Mouse (Mus musculus) Patski (cell line): ENCODE data around the gene Snx21. TPM values are rescaled to one million over a fixed set of nuclear protein-coding genes. Genes with fewer than 3 reads are reported as not detected.

ENCODE experiments used
- ATAC-seq: fragments of 100-300 bp; one replicate; pipeline ENCODE4 v1.8.0; 2021
- CTCF ChIA-PET: fragments of 350-600 bp; sonication (Branson Sonifier 250); formaldehyde crosslinking; loops from one replicate; lab custom pipeline; 2022; ENCODE audit warnings: inconsistent platforms; lab: Charles Lee
- POLR2A ChIA-PET: fragments of 350-600 bp; sonication (Branson Sonifier 250); formaldehyde crosslinking; loops from one replicate; lab custom pipeline; 2022; ENCODE audit warnings: antibody characterized with exemption, inconsistent platforms; lab: Charles Lee
- DNase-seq: peaks from one replicate; pipeline ENCODE4 v3.0.0-alpha.2; 2011; ENCODE audit warnings: low read depth, low spot score
- H3K27me3 ChIP-seq: fragments of 371-371 bp; one replicate; pipeline ENCODE4 v1.5.1; 2021
- CTCF ChIP-seq: fragments of 100-300 bp; IDR thresholded peaks from one replicate; pipeline ENCODE4 v1.5.1; 2021
- in situ Hi-C: fragments of 300-500 bp; cut with MboI; formaldehyde crosslinking; loops from 3 replicates; pipeline ENCODE4 v1.11.1; 2018; ENCODE audit warnings: low pct_unique_long_range_greater_than_20kb, mixed read lengths
- polyA plus RNA-seq: library from polyadenylated mRNA; unstranded; gene quantifications from one replicate; pipeline ENCODE4 v1.2.3, GENCODE M21; 2021

Gene Snx21
- polyA plus RNA-seq, 1 experiment from 2014 or later = 50.3 TPM

DNA sequence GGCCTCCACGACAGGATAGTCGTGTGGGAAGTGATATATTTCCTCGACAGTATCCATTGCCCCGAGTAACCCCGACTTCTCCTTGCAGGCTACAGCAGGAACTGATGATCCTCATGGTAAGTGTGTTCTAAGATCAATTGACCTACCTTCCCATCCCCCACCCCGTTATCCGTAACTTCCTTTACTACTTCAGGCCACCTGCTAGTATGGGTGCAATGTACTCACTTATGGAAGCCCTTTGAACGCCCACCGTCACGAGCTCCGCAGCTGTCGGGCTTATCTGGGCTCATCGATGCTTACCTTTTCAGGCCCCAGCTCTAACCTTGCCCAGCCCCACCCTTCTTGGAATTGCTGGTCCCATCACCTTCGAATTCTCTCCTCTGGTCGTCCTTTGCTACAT lies 15.3 kb upstream of the Snx21 start:
- TF ChIP-seq CTCF = no peak
- no peaks in the 10 kb centered on the region for H3K27me3 ChIP-seq
- ATAC-seq = no peak
- DNase-seq = no peak
- in situ Hi-C loops = no loop called here
- POLR2A ChIA-PET = interaction anchor here (1.1 kb wide), 1 partner anchor 24 kb away, joined by 3 read pairs; no protein-coding TSS in a partner anchor
- CTCF ChIA-PET = no interaction called here

DNA sequence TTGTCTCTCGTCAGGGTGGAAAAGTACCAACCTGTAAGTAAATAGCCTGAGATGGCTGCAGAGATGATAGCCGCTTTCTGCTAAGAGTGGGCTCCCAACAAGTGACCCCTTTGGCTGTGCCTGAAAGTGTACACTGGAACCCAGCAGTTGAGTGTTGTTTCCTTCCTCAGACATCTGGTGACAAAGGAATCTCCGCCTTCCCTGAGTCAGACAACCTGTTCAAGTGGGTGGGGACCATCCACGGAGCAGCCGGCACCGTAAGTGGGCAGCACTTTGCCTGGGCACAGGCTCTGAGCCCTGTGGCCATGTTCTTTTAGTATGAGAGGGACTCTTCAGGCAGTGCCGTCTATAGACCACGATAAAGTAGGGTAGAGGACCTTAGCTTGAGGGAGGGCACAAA lies 14.5 kb upstream of the Snx21 start:
- in situ Hi-C loops = no loop called here
- ATAC-seq = no peak
- no peaks in the 10 kb centered on the region for H3K27me3 ChIP-seq
- ChIA-PET CTCF (no interaction called here), POLR2A (interaction anchor here (1.8 kb wide), 1 partner anchor 22 kb away, joined by 5 read pairs; no protein-coding TSS in a partner anchor)
- TF ChIP-seq CTCF = no peak
- no peak for DNase-seq

DNA sequence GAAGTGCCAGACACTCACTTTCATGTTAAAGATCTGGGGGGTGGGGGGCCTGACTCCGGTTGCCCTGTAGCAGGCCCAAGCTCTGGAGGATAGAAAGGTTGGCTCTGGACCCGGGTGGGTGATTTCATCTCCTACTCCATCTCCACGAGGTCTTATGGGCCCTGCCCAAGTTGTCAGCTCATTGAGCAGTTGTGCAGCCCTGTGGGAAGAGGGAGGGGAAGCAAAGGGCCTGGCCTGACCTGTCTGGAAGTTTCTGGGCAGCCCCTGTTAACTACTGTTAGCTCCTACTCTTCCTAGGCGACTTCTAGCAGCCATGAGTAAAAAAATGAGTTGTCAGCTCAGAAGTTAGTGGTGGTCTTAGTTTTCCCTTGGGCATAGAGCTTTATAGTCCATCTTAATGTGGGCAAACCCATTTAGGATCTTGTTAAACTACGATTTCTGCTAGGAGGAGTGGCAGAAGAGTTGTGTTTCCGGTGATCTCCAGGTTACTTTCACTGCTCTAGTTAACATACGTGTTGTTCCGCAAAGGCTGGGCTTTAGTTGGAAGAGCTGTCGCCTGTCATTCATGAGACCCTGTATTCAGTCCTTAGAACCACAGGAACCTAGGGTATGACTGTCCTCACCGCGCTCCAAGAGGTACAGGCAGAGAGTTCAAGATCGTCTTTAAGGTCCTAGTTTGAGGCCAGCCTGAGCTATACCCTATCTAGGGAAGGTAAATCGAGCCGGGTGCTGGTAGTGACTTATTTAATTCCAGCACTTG lies 12.2 kb upstream of the Snx21 start:
- DNase-seq = no peak
- H3K27me3 ChIP-seq = no peaks in the 10 kb centered on the region
- in situ Hi-C loops = no loop called here
- POLR2A ChIA-PET = no interaction called here
- CTCF ChIA-PET = interaction anchor here (1.0 to 1.6 kb wide), 3 partner anchors 11 to 21 kb away, joined by 3 to 9 read pairs (median 4); no protein-coding TSS in a partner anchor
- ATAC-seq = no peak
- TF ChIP-seq CTCF = no peak

DNA sequence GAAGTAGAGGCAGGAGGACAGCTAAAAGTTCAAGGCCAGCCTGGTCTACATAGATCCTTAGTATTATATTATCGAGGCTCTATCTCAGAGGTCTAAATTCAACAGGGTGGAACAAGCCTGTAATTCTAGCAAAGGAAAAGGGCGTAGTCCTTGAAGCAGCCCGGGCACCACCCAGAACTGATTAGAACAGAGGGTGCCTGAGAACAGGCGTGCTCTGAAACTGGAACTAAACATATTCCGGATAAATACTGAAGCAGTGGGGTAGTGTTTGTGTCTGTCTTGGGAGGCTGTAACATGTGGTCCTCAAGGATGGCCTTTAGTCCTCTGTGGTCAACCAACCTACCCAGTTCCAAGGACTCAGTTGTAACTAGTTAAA lies 11.6 kb upstream of the Snx21 start:
- TF ChIP-seq CTCF = no peak
- no peak for DNase-seq
- no peaks in the 10 kb centered on the region for H3K27me3 ChIP-seq
- POLR2A ChIA-PET = no interaction called here
- in situ Hi-C loops = no loop called here
- ATAC-seq = no peak
- CTCF ChIA-PET = interaction anchor here (1.0 to 1.6 kb wide), 2 partner anchors 10 to 20 kb away, joined by 3 to 9 read pairs; no protein-coding TSS in a partner anchor

DNA sequence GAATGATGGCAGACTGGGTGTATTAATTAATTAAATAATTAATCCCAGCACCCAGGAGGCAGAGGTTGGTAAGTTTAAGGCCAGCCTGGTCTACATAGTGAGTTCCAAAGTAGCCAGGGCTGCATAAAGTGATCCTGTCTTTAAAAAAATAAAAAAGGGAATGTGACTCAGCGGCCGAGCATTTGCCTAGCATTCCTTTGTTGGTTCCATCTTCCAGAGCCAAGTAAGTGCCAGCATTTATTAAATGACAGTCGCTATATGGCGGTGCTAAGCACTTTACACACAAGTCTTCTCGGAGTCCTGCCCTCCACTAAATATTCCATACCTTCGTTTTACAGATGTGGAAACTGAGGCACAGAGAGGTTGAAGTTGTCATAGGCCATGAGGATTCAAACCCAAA lies 9.5 kb upstream of the Snx21 start:
- CTCF ChIA-PET = interaction anchor here (0.9 kb wide), 1 partner anchor 18 kb away, joined by 3 read pairs; no protein-coding TSS in a partner anchor
- no peak for TF ChIP-seq CTCF
- ATAC-seq = no peak
- no peaks in the 10 kb centered on the region for H3K27me3 ChIP-seq
- in situ Hi-C loops = no loop called here
- DNase-seq = no peak
- POLR2A ChIA-PET = interaction anchor here (1.4 kb wide), 1 partner anchor 8 kb away, joined by 5 read pairs; no protein-coding TSS in a partner anchor

DNA sequence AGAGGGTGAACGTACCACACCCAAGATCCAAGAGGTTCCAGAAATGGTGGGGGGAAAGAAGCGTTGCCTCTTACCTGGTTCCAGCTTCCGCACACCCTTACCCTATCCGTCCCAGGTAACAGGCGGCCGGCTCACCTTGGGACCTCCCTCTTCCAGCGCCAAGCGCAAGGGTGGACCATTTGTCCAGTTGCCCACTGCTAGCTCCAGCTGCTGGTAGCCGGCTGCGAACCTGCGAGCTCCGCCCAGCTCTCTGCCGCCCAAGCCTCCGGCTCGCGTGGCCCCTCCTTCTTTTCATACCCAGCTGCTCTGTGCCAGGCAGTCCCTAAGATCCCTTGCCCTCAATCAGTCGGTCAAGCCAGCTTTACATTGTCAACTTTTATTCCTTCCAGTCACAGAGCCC lies 8.8 kb upstream of the Snx21 start:
- no peak for TF ChIP-seq CTCF
- ATAC-seq = no peak
- no peaks in the 10 kb centered on the region for H3K27me3 ChIP-seq
- ChIA-PET POLR2A (interaction anchor here (1.4 kb wide), 1 partner anchor 9 kb away, joined by 5 read pairs; no protein-coding TSS in a partner anchor), CTCF (interaction anchor here (0.8 kb wide), 1 partner anchor 9 kb away, joined by 3 read pairs; the partner anchor contains the start of gene Snx21)
- in situ Hi-C loops = no loop called here
- DNase-seq = no peak

DNA sequence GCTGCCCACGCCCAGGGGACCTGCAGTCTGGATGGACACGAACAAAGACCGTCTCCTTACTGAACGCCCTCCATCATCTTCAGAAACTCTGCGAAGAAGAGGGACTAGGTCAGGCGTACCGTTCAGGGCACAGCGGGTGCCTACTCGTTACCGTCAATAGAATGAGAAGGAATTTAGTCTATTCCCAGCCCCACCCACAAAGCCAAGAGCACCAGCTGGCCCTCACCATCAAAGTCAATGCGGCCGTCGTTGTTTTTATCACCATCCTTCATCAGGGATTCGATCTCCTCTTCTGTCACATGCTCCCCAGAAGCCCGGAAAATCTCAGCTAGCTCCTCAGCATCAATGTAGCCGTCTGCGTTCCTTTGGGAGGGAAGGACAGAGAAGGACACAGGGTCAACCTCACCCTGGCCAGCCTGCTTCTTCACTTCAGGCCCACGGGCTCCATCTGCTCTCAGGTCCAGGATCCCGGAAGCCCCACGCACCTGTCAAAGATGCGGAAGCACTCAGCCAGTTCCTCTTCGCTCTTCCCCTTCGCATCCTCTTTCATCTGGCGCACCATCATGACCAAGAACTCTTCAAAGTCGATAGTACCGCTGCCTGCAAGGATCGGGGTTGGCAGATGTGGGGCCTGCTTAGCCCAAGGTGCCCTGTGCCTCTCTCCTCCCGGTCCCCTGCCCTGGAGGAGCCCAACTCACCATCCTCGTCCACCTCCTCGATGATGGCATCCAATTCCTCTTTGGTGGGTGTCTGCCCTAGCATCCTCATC lies 8.2 kb upstream of the Snx21 start:
- ATAC-seq (no peak), DNase-seq (no peak)
- ChIA-PET CTCF (interaction anchor here (0.8 kb wide), 1 partner anchor 8 kb away, joined by 3 read pairs; the partner anchor contains the start of gene Snx21), POLR2A (interaction anchor here (1.4 kb wide), 1 partner anchor 10 kb away, joined by 5 read pairs; no protein-coding TSS in a partner anchor)
- H3K27me3 ChIP-seq = no peaks in the 10 kb centered on the region
- in situ Hi-C loops = no loop called here
- no peak for TF ChIP-seq CTCF

DNA sequence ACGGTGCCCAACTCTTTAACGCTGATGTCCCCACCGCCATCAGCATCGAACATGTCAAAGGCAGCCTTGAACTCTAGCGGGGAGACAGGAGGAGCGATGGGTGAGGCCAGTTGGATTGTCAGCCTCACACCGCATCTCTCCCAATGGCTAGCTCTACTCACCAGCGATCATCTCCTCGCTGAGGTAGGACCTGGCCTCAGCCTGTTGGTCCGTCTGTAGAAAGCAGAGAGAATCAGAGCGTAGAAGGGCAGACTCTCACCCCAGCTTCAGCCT lies 7.7 kb upstream of the Snx21 start:
- no peaks in the 10 kb centered on the region for H3K27me3 ChIP-seq
- no peak for TF ChIP-seq CTCF
- DNase-seq (no peak), ATAC-seq (no peak)
- in situ Hi-C loops = no loop called here
- ChIA-PET POLR2A (no interaction called here), CTCF (no interaction called here)

DNA sequence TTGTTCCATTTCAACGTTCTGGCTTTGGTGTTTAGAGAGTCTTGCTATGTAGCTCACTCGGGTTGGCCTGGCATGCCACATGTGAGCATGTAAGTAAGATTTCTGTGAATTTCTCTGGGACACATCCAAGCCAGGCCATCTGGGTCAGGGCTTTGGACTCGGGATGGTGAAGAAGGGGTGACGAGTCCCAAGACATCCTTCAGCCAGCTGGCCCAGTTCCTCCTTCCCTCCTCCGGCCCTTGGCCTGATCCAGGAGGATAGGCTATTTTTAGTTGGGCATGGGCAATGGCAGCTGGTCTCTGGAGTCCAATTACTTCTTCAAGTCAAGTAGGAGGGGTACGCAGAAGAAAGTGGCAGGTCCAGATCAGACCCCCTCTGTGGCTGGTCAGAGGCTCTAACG lies 6.8 kb upstream of the Snx21 start:
- H3K27me3 ChIP-seq = no peaks in the 10 kb centered on the region
- DNase-seq = no peak
- ChIA-PET POLR2A (interaction anchor here (1.1 kb wide), 1 partner anchor 14 kb away, joined by 3 read pairs; no protein-coding TSS in a partner anchor), CTCF (interaction anchor here (0.8 kb wide), 1 partner anchor 30 kb away, joined by 3 read pairs; no protein-coding TSS in a partner anchor)
- in situ Hi-C loops = no loop called here
- ATAC-seq = no peak
- TF ChIP-seq CTCF = no peak

DNA sequence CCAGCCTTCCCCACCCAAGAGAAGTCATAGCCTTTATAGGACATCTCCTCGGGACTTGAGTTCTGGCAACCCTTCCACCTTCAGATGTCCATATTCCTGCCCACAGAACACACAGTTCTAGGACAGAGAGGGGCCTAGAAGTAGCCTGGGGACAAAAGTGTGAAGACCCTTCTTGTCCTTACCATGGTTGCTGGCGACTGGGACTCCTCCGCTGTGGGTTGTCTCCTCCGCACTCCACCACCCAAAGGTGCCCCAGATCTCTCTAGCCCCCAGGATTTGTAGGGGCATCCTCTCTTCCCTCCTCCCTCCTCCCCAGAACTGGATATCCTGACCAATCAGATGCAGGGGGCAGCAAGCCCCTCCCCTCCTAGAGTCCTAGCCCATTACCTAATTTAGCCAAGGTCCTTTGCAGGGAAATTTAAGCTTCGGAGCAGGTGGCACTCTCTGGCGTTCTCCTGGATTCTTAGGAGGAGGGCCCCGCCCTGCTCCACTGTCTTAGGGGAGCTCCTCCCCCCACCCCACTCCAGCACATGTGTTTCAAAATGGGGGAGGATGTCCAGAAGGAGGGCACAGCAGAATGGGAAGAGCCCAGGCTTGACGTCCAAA lies 6.0 kb upstream of the Snx21 start, which contains the start of gene Tnnc2:
TSS of gene Tnnc2 (minus strand) at position 487 of the 606 bp plus-strand sequence.
- CTCF ChIA-PET = interaction anchor here (1.4 kb wide), 1 partner anchor 14 kb away, joined by 6 read pairs; no protein-coding TSS in a partner anchor
- ATAC-seq (no peak), DNase-seq (no peak)
- TF ChIP-seq CTCF = no peak
- POLR2A ChIA-PET = interaction anchor here (1.1 kb wide), 1 partner anchor 13 kb away, joined by 3 read pairs; no protein-coding TSS in a partner anchor
- H3K27me3 ChIP-seq = no peaks in the 10 kb centered on the region
- in situ Hi-C loops = no loop called here
